Mouse (Mus musculus) limb, embryonic 12.5 days (tissue): Measurements from ENCODE around the gene 0610009B22Rik. TPM values are rescaled to one million over a fixed set of nuclear protein-coding genes. Genes with fewer than 3 reads are reported as not detected.
"Not testable (repeated sequence)": the region's sequence is repeated elsewhere in the genome, so short reads cannot be mapped to it uniquely, and the experiment has no call there.

ENCODE experiments used
- ATAC-seq: fragments of 200-750 bp; cut with Nextera tagmentation; 2 replicates; pipeline ENCODE4 v1.8.0; 2017; ENCODE audit warnings: low read depth, moderate TSS enrichment; ENCODE audit not compliant: insufficient number of reproducible peaks, insufficient read depth, low FRiP score, low TSS enrichment
- H3K27ac ChIP-seq: fragments of 300-500 bp; sonication (generic); 2 replicates; pipeline ENCODE4 v1.5.1; 2016; ENCODE audit warnings: mild to moderate bottlenecking, moderate library complexity
- H3K27me3 ChIP-seq: fragments of 300-500 bp; sonication (generic); 2 replicates; pipeline ENCODE4 v1.6.1; 2016; ENCODE audit warnings: mild to moderate bottlenecking, moderate library complexity
- H3K36me3 ChIP-seq: fragments of 300-500 bp; sonication (generic); 2 replicates; pipeline ENCODE4 v1.6.1; 2016; ENCODE audit warnings: mild to moderate bottlenecking, moderate library complexity
- H3K4me1 ChIP-seq: fragments of 300-500 bp; sonication (generic); replicated peaks from 2 replicates; pipeline ENCODE4 v1.6.1; 2016
- H3K4me2 ChIP-seq: fragments of 300-500 bp; sonication (generic); 2 replicates; pipeline ENCODE4 v1.6.1; 2016; ENCODE audit warnings: mild to moderate bottlenecking, moderate library complexity
- H3K4me3 ChIP-seq: fragments of 300-500 bp; sonication (generic); replicated peaks from 2 replicates; pipeline ENCODE4 v1.5.1; 2016; ENCODE audit warnings: mild to moderate bottlenecking
- H3K9ac ChIP-seq: fragments of 300-500 bp; sonication (generic); replicated peaks from 2 replicates; pipeline ENCODE4 v1.6.1; 2016; ENCODE audit warnings: mild to moderate bottlenecking, moderate library complexity
- H3K9me3 ChIP-seq: fragments of 300-500 bp; sonication (generic); 2 replicates; pipeline ENCODE4 v1.6.1; 2016; ENCODE audit warnings: mild to moderate bottlenecking, moderate library complexity
- WGBS: fragments of 180-500 bp; shearing (Covaris S2); methylation state at CpG from one replicate; pipeline ENCODE4 v1.1.7; 2016; 5-methylcytosine and 5-hydroxymethylcytosine counted together
- polyA plus RNA-seq: library from polyadenylated mRNA; unstranded; fragments of >200 nt; fragmentation: Nextera tagmentation; extraction: Ambion mirVana; gene quantifications from 2 replicates; pipeline ENCODE4 v1.2.1, GENCODE M21; 2016

Gene 0610009B22Rik
- 93.9 and 100 TPM in 2 replicates for polyA plus RNA-seq

- Histone ChIP-seq H3K4me1 (peaks cover 6% of the 10 kb centered on the region), H3K27ac (peak within 1 kb of the TSS; percentile 99), H3K9me3 (no peaks in the 10 kb centered on the region), H3K27me3 (no peaks in the 10 kb centered on the region), H3K9ac (peak within 1 kb of the TSS; percentile 80), H3K4me2 (peak within 1 kb of the TSS; percentile 70), H3K4me3 (peak within 1 kb of the TSS; percentile 65), H3K36me3 (peaks cover 24% of the 10 kb centered on the region; the same call in 1 of the 2 replicates)
- WGBS, result under 1% methylated on average over 60 of the region's 60 CpGs
- peak; percentile 99 for ATAC-seq
Observed at GRCm38 (mm10) chr11:51688330-51689328, at the start of gene 0610009B22Rik. TSS of gene 0610009B22Rik (minus strand) at chr11:51688874.

- not testable (repeated sequence) for H3K27ac ChIP-seq, H3K9ac ChIP-seq, H3K4me3 ChIP-seq, H3K4me1 ChIP-seq, H3K27me3 ChIP-seq, H3K4me2 ChIP-seq, ATAC-seq, H3K9me3 ChIP-seq
- H3K36me3 ChIP-seq, result peaks cover 65% of the 10 kb centered on the region
- 95% methylated on average over 13 of the region's 13 CpGs for WGBS
Observed at GRCm38 (mm10) chr11:51734218-51734617, 45.5 kb upstream of the 0610009B22Rik start.

- H3K9ac ChIP-seq, result no peak overlapping the region
- H3K9me3 ChIP-seq, result no peaks in the 10 kb centered on the region
- no peak overlapping the region for H3K27ac ChIP-seq
- WGBS, result 74% methylated on average over 1 of the region's 1 CpGs
- H3K4me2 ChIP-seq, result no peak overlapping the region
- no peak for ATAC-seq
- H3K36me3 ChIP-seq, result peaks cover 57% of the 10 kb centered on the region
- no peak overlapping the region for H3K4me3 ChIP-seq
- H3K27me3 ChIP-seq, result no peaks in the 10 kb centered on the region
- no peaks in the 10 kb centered on the region for H3K4me1 ChIP-seq
Observed at GRCm38 (mm10) chr11:51732883-51733282, 44.2 kb upstream of the 0610009B22Rik start.

- H3K27me3 ChIP-seq, result no peaks in the 10 kb centered on the region
- no peak overlapping the region for H3K27ac ChIP-seq
- H3K9ac ChIP-seq, result no peak overlapping the region
- no peak overlapping the region for H3K4me2 ChIP-seq
- ATAC-seq, result no peak
- H3K4me1 ChIP-seq, result no peaks in the 10 kb centered on the region
- no peak overlapping the region for H3K4me3 ChIP-seq
- H3K36me3 ChIP-seq, result peaks cover 85% of the 10 kb centered on the region
- no peaks in the 10 kb centered on the region for H3K9me3 ChIP-seq
- WGBS, result 96% methylated on average over 11 of the region's 11 CpGs
Observed at GRCm38 (mm10) chr11:51721066-51721465, 32.4 kb upstream of the 0610009B22Rik start.

- Histone ChIP-seq H3K4me1 (no peaks in the 10 kb centered on the region), H3K27ac (no peak overlapping the region), H3K9ac (no peak overlapping the region), H3K27me3 (no peaks in the 10 kb centered on the region), H3K4me3 (no peak overlapping the region), H3K4me2 (no peak overlapping the region), H3K9me3 (no peaks in the 10 kb centered on the region), H3K36me3 (peaks cover 88% of the 10 kb centered on the region)
- ATAC-seq, result no peak
- 96% methylated on average over 13 of the region's 13 CpGs for WGBS
Observed at GRCm38 (mm10) chr11:51707080-51707479, 18.4 kb upstream of the 0610009B22Rik start.

GRCm38 (mm10) chr11:51706451-51706850 is 17.8 kb upstream of the 0610009B22Rik start:
- Histone ChIP-seq H3K4me1 (no peaks in the 10 kb centered on the region), H3K4me3 (no peak overlapping the region), H3K9me3 (no peaks in the 10 kb centered on the region), H3K36me3 (peaks cover 88% of the 10 kb centered on the region), H3K27me3 (no peaks in the 10 kb centered on the region), H3K27ac (no peak overlapping the region), H3K4me2 (no peak overlapping the region), H3K9ac (no peak overlapping the region)
- no peak for ATAC-seq
- WGBS, result 95% methylated on average over 10 of the region's 10 CpGs

- peaks cover 93% of the 10 kb centered on the region for H3K36me3 ChIP-seq
- H3K27ac ChIP-seq, result no peak overlapping the region
- H3K27me3 ChIP-seq, result no peaks in the 10 kb centered on the region
- H3K9me3 ChIP-seq, result no peaks in the 10 kb centered on the region
- no peak overlapping the region for H3K4me2 ChIP-seq
- H3K4me1 ChIP-seq, result no peaks in the 10 kb centered on the region
- 60% methylated on average over 10 of the region's 10 CpGs for WGBS
- ATAC-seq, result no peak
- no peak overlapping the region for H3K4me3 ChIP-seq
- H3K9ac ChIP-seq, result no peak overlapping the region
Observed at GRCm38 (mm10) chr11:51703379-51703998, 14.8 kb upstream of the 0610009B22Rik start.

- no peak overlapping the region for H3K27ac ChIP-seq
- H3K4me3 ChIP-seq, result no peak overlapping the region
- H3K4me1 ChIP-seq, result no peaks in the 10 kb centered on the region
- ATAC-seq, result no peak
- peaks cover 93% of the 10 kb centered on the region for H3K36me3 ChIP-seq
- 71% methylated on average over 3 of the region's 3 CpGs for WGBS
- H3K9me3 ChIP-seq, result no peaks in the 10 kb centered on the region
- H3K27me3 ChIP-seq, result no peaks in the 10 kb centered on the region
- no peak overlapping the region for H3K9ac ChIP-seq
- H3K4me2 ChIP-seq, result no peak overlapping the region
Observed at GRCm38 (mm10) chr11:51702831-51703230, 14.2 kb upstream of the 0610009B22Rik start.

- no peak overlapping the region for H3K4me2 ChIP-seq
- WGBS, result 96% methylated on average over 3 of the region's 3 CpGs
- no peaks in the 10 kb centered on the region for H3K9me3 ChIP-seq
- H3K36me3 ChIP-seq, result peaks cover 61% of the 10 kb centered on the region
- no peak overlapping the region for H3K27ac ChIP-seq
- no peak for ATAC-seq
- H3K27me3 ChIP-seq, result no peaks in the 10 kb centered on the region
- H3K4me1 ChIP-seq, result no peaks in the 10 kb centered on the region
- no peak overlapping the region for H3K9ac ChIP-seq
- no peak overlapping the region for H3K4me3 ChIP-seq
Observed at GRCm38 (mm10) chr11:51694984-51695383, 6.3 kb upstream of the 0610009B22Rik start.

- ATAC-seq, H3K27me3 ChIP-seq, H3K4me1 ChIP-seq, H3K9me3 ChIP-seq, H3K4me2 ChIP-seq, H3K9ac ChIP-seq, H3K4me3 ChIP-seq, H3K27ac ChIP-seq: not testable (repeated sequence)
- 70% methylated on average over 3 of the region's 3 CpGs for WGBS
- peaks cover 22% of the 10 kb centered on the region for H3K36me3 ChIP-seq
Observed at GRCm38 (mm10) chr11:51690597-51690996, 1.9 kb upstream of the 0610009B22Rik start.

- Histone ChIP-seq H3K27me3 (no peaks in the 10 kb centered on the region), H3K9ac (peak overlapping the region; percentile 80), H3K4me1 (peaks cover 6% of the 10 kb centered on the region), H3K9me3 (no peaks in the 10 kb centered on the region), H3K4me2 (peak overlapping the region; percentile 70), H3K4me3 (peak overlapping the region; percentile 65), H3K36me3 (peaks cover 24% of the 10 kb centered on the region; the same call in 1 of the 2 replicates), H3K27ac (peak overlapping the region; percentile 99)
- no peak for ATAC-seq
- 25% methylated on average over 6 of the region's 6 CpGs for WGBS
Observed at GRCm38 (mm10) chr11:51689343-51689742, 669 bp upstream of the 0610009B22Rik start.
